Mouse (Mus musculus): Measurements from ENCODE around the gene Mrnip.

- TF ChIP-seq GATA1 (IDR thresholded peaks at IDR 0.05; ENCODE audit: borderline replicate concordance, low read length) (no peak), FLI1 (IDR thresholded peaks at IDR 0.05; ENCODE audit: low read length) (no peak)
Measured at GRCm38 (mm10) chr11:50236937-50237835, 62.9 kb downstream of the Mrnip start.
